Mouse (Mus musculus) ES-Bruce4 (cell line): ENCODE results near the gene Col24a1.

ENCODE experiments used
- CTCF ChIP-seq: IDR thresholded peaks from one replicate; pipeline ENCODE4 v1.8.1; 2011; ENCODE audit warnings: low read depth, low read length
- POLR2A ChIP-seq: IDR thresholded peaks from one replicate; pipeline ENCODE4 v1.8.1; 2011; ENCODE audit warnings: low read length; ENCODE audit not compliant: insufficient read depth

- TF ChIP-seq CTCF (no peak), POLR2A (no peak)
These were observed 150.0 kb downstream of the Col24a1 start for GRCm38 (mm10) chr3:145442268-145442667.
